Mouse (Mus musculus): Measurements from ENCODE around the gene Elmsan1. TPM values are rescaled to one million over a fixed set of nuclear protein-coding genes. Genes with fewer than 3 reads are reported as not detected.
A peak's percentile ranks its signal among the peaks of the same experiment; 100 is the strongest.

Elmsan1 gene
- polyA plus RNA-seq, 1 experiment from 2014 or later: 5.8 TPM

GRCm38 (mm10) chr12:84175659-84176061 lies 43.0 kb downstream of the Elmsan1 start:
- TF ChIP-seq CTCF (IDR thresholded peaks at IDR 0.05; ENCODE audit: low read depth): peak; percentile 2; the same call in 1 of the 2 replicates

DNA sequence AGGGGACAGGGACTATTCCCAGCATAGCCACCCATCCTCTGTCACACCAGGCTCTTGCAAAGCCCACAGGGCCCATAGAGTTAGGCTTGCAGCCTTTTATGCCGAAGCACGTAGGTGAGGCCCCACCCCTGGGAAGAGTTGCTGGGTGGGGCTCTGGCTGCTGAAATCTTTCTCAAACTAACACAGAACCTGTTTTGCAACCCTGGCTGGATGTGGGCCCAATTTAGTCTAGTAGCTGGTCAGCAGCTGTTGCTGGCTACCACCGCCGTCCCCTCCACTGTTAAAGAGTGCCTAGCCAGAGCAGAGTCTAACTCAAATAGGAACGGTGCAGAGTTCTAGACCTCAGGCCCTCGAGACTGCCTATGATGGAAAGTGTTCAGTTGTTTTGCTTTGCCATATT lies 43.8 kb downstream of the Elmsan1 start:
- DNase-seq (ENCODE audit: low spot score) (no peak), ATAC-seq (replicated peaks; ENCODE audit: low FRiP score, low read depth) (peak; percentile 14; the same call in 1 of the 2 replicates)
- H3K4me1 ChIP-seq (replicated peaks; ENCODE audit: insufficient read depth, low read length): peaks cover 52% of the 10 kb centered on the region
- no peak overlapping the region for H3K4me3 ChIP-seq (replicated peaks; ENCODE audit: low read depth, low read length)
- H3K4me2 ChIP-seq (ENCODE audit: low read length): peak overlapping the region; percentile 68
- peaks cover 24% of the 10 kb centered on the region for H3K36me3 ChIP-seq (ENCODE audit: insufficient read depth, low read length)
- no peaks in the 10 kb centered on the region for H3K9me3 ChIP-seq (replicated peaks; ENCODE audit: low read length)
- TF ChIP-seq CTCF (IDR thresholded peaks at IDR 0.05; ENCODE audit: low read depth): no peak
- 66% methylated on average over 6 of the region's 6 CpGs for WGBS
- H3K27ac ChIP-seq: peak overlapping the region; percentile 96
- H3K9ac ChIP-seq (ENCODE audit: low read depth, low read length): no peak overlapping the region
- no peaks in the 10 kb centered on the region for H3K27me3 ChIP-seq (ENCODE audit: insufficient read depth, low read length)

More at GRCm38 (mm10) chr12:84175659-84176061, 43.0 kb downstream of the Elmsan1 start:
- no peaks in the 10 kb centered on the region for H3K9me3 ChIP-seq (replicated peaks; ENCODE audit: low read length)
- ATAC-seq (replicated peaks; ENCODE audit: low FRiP score, low read depth) (peak; percentile 68), DNase-seq (ENCODE audit: low spot score) (peak; percentile 86)
- peak overlapping the region; percentile 68 for H3K4me2 ChIP-seq (ENCODE audit: low read length)
- H3K4me3 ChIP-seq (replicated peaks; ENCODE audit: low read depth, low read length): peak overlapping the region; percentile 38
- H3K9ac ChIP-seq (ENCODE audit: low read depth, low read length): peak overlapping the region; percentile 59
- H3K36me3 ChIP-seq (ENCODE audit: insufficient read depth, low read length): peaks cover 24% of the 10 kb centered on the region
- H3K27me3 ChIP-seq (ENCODE audit: insufficient read depth, low read length): no peaks in the 10 kb centered on the region
- peaks cover 60% of the 10 kb centered on the region for H3K4me1 ChIP-seq (replicated peaks; ENCODE audit: insufficient read depth, low read length)
- 0% methylated on average over 20 of the region's 20 CpGs for WGBS
- peak overlapping the region; percentile 96 for H3K27ac ChIP-seq

- Histone ChIP-seq H3K27me3 (ENCODE audit: insufficient read depth, low read length) (no peaks in the 10 kb centered on the region), H3K36me3 (ENCODE audit: insufficient read depth, low read length) (peaks cover 24% of the 10 kb centered on the region), H3K27ac (peak overlapping the region; percentile 96), H3K9me3 (replicated peaks; ENCODE audit: low read length) (no peaks in the 10 kb centered on the region), H3K4me3 (replicated peaks; ENCODE audit: low read depth, low read length) (no peak overlapping the region), H3K9ac (ENCODE audit: low read depth, low read length) (no peak overlapping the region), H3K4me2 (ENCODE audit: low read length) (no peak overlapping the region), H3K4me1 (replicated peaks; ENCODE audit: insufficient read depth, low read length) (peaks cover 51% of the 10 kb centered on the region)
- 0 out of 2 replicates have a peak, but pooled peaks have one; percentile 1 for ATAC-seq (replicated peaks; ENCODE audit: low FRiP score, low read depth)
- DNase-seq (ENCODE audit: low spot score): no peak
- TF ChIP-seq CTCF (IDR thresholded peaks at IDR 0.05; ENCODE audit: low read depth): no peak
- 47% methylated on average over 9 of the region's 9 CpGs for WGBS
Measured at GRCm38 (mm10) chr12:84174190-84174811, 44.4 kb downstream of the Elmsan1 start.

DNA sequence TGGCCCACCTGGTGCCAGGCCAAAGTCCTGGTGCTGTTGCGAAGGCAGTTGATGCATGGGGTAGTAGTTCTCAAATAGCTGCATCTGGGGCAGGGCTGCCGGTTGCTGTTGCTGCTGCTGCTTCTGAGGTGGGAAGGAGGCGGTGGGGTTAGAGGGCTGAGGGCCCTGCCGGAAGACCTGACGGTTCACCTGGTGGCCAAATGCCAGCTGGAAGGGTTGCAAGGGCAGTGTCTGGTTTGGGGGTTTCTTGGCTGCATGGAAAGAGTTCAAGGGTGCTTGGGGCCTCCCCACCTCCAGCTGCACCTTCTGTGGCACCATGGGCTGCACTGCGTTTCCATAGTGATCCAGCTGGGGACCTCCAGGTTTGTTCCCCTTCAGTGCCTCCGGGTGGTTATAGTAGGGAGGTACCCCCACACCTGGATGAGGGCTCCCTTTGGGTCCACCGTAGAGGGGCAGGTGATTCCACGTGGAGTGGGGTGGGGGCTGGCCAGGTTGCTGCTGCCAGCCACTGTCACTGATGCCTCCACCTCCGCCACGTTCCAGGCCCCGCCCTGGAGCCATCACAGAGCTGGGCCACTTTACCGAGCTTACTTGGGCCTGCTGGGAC lies 45.3 kb downstream of the Elmsan1 start:
- TF ChIP-seq CTCF (IDR thresholded peaks at IDR 0.05; ENCODE audit: low read depth): no peak
- H3K9ac ChIP-seq (ENCODE audit: low read depth, low read length): no peak overlapping the region
- H3K27me3 ChIP-seq (ENCODE audit: insufficient read depth, low read length): no peaks in the 10 kb centered on the region
- no peak overlapping the region for H3K4me2 ChIP-seq (ENCODE audit: low read length)
- 81% methylated on average over 13 of the region's 13 CpGs for WGBS
- H3K36me3 ChIP-seq (ENCODE audit: insufficient read depth, low read length): peaks cover 26% of the 10 kb centered on the region
- DNase-seq (ENCODE audit: low spot score) (no peak), ATAC-seq (replicated peaks; ENCODE audit: low FRiP score, low read depth) (no peak)
- H3K4me3 ChIP-seq (replicated peaks; ENCODE audit: low read depth, low read length): no peak overlapping the region
- no peaks in the 10 kb centered on the region for H3K9me3 ChIP-seq (replicated peaks; ENCODE audit: low read length)
- peaks cover 45% of the 10 kb centered on the region for H3K4me1 ChIP-seq (replicated peaks; ENCODE audit: insufficient read depth, low read length)
- peak overlapping the region; percentile 96 for H3K27ac ChIP-seq

DNA sequence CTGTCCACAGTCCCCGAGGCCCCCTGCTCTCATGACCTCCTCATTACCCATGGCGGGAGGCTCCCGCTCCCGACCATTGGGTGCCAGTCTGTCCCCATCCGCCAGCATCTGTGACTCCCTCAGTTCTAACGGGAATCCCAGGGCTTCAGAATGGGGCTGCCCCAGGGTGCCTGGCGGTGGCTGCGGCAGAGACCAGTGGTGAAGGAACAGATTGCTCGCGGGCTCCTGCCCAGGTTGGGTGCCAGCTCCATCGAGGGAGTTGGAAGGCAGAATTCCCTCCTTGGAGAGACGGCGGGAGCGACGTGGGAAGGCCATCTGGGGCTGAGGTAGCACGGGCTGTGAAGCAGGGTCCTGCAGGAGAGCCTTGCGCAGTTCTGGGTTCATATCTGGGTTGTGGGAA lies 45.8 kb downstream of the Elmsan1 start:
- Histone ChIP-seq H3K36me3 (ENCODE audit: insufficient read depth, low read length) (peaks cover 28% of the 10 kb centered on the region), H3K9me3 (replicated peaks; ENCODE audit: low read length) (no peaks in the 10 kb centered on the region), H3K4me1 (replicated peaks; ENCODE audit: insufficient read depth, low read length) (peaks cover 39% of the 10 kb centered on the region), H3K4me2 (ENCODE audit: low read length) (no peak overlapping the region), H3K27ac (no peak overlapping the region), H3K4me3 (replicated peaks; ENCODE audit: low read depth, low read length) (no peak overlapping the region), H3K9ac (ENCODE audit: low read depth, low read length) (no peak overlapping the region), H3K27me3 (ENCODE audit: insufficient read depth, low read length) (no peaks in the 10 kb centered on the region)
- 90% methylated on average over 17 of the region's 17 CpGs for WGBS
- TF ChIP-seq CTCF (IDR thresholded peaks at IDR 0.05; ENCODE audit: low read depth): no peak
- ATAC-seq (replicated peaks; ENCODE audit: low FRiP score, low read depth): no peak
- DNase-seq (ENCODE audit: low spot score): no peak

DNA sequence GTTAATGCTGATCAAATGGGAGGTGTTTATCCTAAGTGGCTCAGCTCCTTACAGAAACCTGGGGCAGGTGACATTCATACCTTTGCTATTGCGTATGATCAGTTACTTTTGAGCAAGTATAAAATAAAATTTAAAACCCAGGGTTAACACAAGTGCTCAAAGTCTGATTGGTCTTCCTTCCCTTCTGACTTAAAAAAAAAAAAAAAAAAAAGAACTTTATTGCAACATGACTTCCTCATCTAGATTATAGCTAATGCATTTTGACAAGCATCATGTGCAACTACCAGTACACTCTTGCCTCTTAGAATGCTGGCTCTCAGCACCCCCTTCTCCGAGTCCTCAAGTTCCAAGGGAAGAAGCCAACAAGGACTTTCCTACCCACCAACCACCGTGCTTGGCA lies 46.5 kb downstream of the Elmsan1 start:
- no peak overlapping the region for H3K4me2 ChIP-seq (ENCODE audit: low read length)
- no peaks in the 10 kb centered on the region for H3K27me3 ChIP-seq (ENCODE audit: insufficient read depth, low read length)
- WGBS: 98% methylated on average over 3 of the region's 3 CpGs

More for the DNA sequence above, 46.5 kb downstream of the Elmsan1 start:
- Histone ChIP-seq H3K4me1 (replicated peaks; ENCODE audit: insufficient read depth, low read length) (peaks cover 33% of the 10 kb centered on the region), H3K9ac (ENCODE audit: low read depth, low read length) (no peak overlapping the region), H3K27ac (no peak overlapping the region), H3K4me3 (replicated peaks; ENCODE audit: low read depth, low read length) (no peak overlapping the region), H3K36me3 (ENCODE audit: insufficient read depth, low read length) (peaks cover 28% of the 10 kb centered on the region), H3K9me3 (replicated peaks; ENCODE audit: low read length) (no peaks in the 10 kb centered on the region)
- TF ChIP-seq CTCF (IDR thresholded peaks at IDR 0.05; ENCODE audit: low read depth): no peak
- DNase-seq (ENCODE audit: low spot score) (no peak), ATAC-seq (replicated peaks; ENCODE audit: low FRiP score, low read depth) (no peak)
